Mouse (Mus musculus): Measurements from ENCODE around the gene Rreb1. TPM values are rescaled to one million over a fixed set of nuclear protein-coding genes. Genes with fewer than 3 reads are reported as not detected.
"Not testable (repeated sequence)": the region's sequence is repeated elsewhere in the genome, so short reads cannot be mapped to it uniquely, and the experiment has no call there.

Rreb1 gene
- polyA plus RNA-seq, 1 experiment from 2014 or later, result 13.0 TPM

- H3K9ac ChIP-seq (ENCODE audit: low read length), result peak overlapping the region; percentile 94
- ATAC-seq (replicated peaks; ENCODE audit: extremely low read depth, insufficient read depth, low FRiP score), result no peak
- 15% methylated on average over 13 of the region's 13 CpGs for WGBS
- peak overlapping the region; percentile 93 for H3K4me2 ChIP-seq (ENCODE audit: low read depth, low read length)
- H3K27me3 ChIP-seq (ENCODE audit: control insufficient read depth, insufficient read depth, low read length), result no peaks in the 10 kb centered on the region
- H3K27ac ChIP-seq (ENCODE audit: low read length), result peak overlapping the region; percentile 97
- H3K4me1 ChIP-seq (ENCODE audit: control insufficient read depth, insufficient read depth, low read length), result peaks cover 44% of the 10 kb centered on the region
- H3K9me3 ChIP-seq (replicated peaks; ENCODE audit: control insufficient read depth, low read length), result no peaks in the 10 kb centered on the region
- H3K36me3 ChIP-seq (ENCODE audit: control insufficient read depth, insufficient read depth), result no peaks in the 10 kb centered on the region
- peak overlapping the region; percentile 92 for H3K4me3 ChIP-seq (ENCODE audit: low read length)
Observed at GRCm38 (mm10) chr13:37827996-37828579, 49.9 kb downstream of the Rreb1 start.

DNA sequence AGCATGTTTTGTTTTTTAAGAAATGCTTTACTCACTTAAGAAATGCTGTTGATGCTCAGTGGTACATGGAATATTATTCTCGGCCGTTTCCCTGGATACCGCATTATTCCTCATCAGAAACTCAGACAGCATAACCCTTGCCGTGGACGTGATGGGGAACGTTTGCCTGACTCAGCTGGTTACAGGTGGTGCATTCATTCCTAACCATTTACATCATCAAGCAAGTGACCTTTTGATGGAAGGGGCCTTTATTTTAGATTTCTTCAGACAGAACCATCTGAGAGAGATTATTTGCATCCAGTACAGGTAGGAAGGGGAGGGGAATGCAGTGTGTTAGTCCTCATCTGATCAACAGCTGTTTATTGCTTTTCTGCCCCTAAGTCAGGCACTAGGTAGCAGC, 50.7 kb downstream of the Rreb1 start:
- Histone ChIP-seq H3K4me2 (ENCODE audit: low read depth, low read length) (peak overlapping the region; percentile 93), H3K9ac (ENCODE audit: low read length) (no peak overlapping the region), H3K9me3 (replicated peaks; ENCODE audit: control insufficient read depth, low read length) (no peaks in the 10 kb centered on the region), H3K36me3 (ENCODE audit: control insufficient read depth, insufficient read depth) (no peaks in the 10 kb centered on the region), H3K27me3 (ENCODE audit: control insufficient read depth, insufficient read depth, low read length) (no peaks in the 10 kb centered on the region), H3K4me3 (ENCODE audit: low read length) (no peak overlapping the region), H3K27ac (ENCODE audit: low read length) (no peak overlapping the region), H3K4me1 (ENCODE audit: control insufficient read depth, insufficient read depth, low read length) (peaks cover 52% of the 10 kb centered on the region)
- 41% methylated on average over 6 of the region's 6 CpGs for WGBS
- ATAC-seq (replicated peaks; ENCODE audit: extremely low read depth, insufficient read depth, low FRiP score), result no peak

DNA sequence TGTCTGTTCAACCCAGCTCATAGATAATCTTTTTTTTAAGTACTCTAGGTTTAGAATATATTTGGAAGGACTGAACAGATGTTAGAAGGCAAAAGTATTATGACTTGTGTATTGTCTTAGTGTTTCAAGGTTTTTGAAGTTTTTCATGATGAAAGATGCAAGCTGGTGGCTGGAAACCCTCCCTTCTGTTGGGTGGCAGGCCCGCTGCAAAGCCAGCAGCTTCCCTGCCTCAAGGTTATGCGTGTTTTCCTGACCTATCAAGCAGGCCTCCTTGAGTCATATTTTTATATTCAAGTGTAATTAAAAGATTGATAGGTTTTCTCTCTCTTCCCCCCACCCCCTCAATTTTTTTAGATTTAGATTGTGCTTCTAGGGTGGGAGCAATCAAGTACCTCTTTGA, 52.1 kb downstream of the Rreb1 start:
- Histone ChIP-seq H3K4me2 (ENCODE audit: low read depth, low read length) (no peak overlapping the region), H3K27me3 (ENCODE audit: control insufficient read depth, insufficient read depth, low read length) (no peaks in the 10 kb centered on the region), H3K4me3 (ENCODE audit: low read length) (no peak overlapping the region), H3K9ac (ENCODE audit: low read length) (peak overlapping the region; percentile 3; the same call in 1 of the 2 replicates), H3K27ac (ENCODE audit: low read length) (no peak overlapping the region), H3K4me1 (ENCODE audit: control insufficient read depth, insufficient read depth, low read length) (peaks cover 55% of the 10 kb centered on the region), H3K9me3 (replicated peaks; ENCODE audit: control insufficient read depth, low read length) (no peaks in the 10 kb centered on the region), H3K36me3 (ENCODE audit: control insufficient read depth, insufficient read depth) (no peaks in the 10 kb centered on the region)
- WGBS, result 73% methylated on average over 2 of the region's 2 CpGs
- ATAC-seq (replicated peaks; ENCODE audit: extremely low read depth, insufficient read depth, low FRiP score), result no peak

DNA sequence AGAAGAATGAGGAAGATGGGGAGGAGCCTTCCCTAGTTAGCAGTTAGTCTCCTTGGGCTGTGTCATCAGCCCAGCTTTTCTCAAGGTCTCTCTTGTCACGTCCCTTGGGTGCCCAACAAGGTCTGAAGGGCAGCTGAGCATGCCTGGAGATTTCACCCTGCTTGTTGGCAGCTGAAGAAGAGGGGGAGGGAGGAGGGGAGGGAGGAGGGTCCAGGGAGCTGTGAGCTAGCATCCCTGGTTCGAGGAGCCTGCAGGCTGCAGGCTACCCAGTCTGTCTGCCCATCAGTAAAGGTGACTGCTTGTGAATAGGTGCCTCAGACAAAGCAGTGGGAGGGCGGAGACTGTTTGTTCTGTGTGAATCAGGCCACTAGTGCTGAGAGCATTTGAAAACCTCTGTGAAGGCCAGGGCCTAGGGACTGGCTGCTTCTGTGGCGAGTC, 52.7 kb downstream of the Rreb1 start:
- H3K9me3 ChIP-seq (replicated peaks; ENCODE audit: control insufficient read depth, low read length), result no peaks in the 10 kb centered on the region
- peak overlapping the region; percentile 6 for H3K27ac ChIP-seq (ENCODE audit: low read length)
- no peak overlapping the region for H3K4me2 ChIP-seq (ENCODE audit: low read depth, low read length)
- H3K36me3 ChIP-seq (ENCODE audit: control insufficient read depth, insufficient read depth), result no peaks in the 10 kb centered on the region
- peaks cover 55% of the 10 kb centered on the region for H3K4me1 ChIP-seq (ENCODE audit: control insufficient read depth, insufficient read depth, low read length)
- H3K9ac ChIP-seq (ENCODE audit: low read length), result peak overlapping the region; percentile 3; the same call in 1 of the 2 replicates
- 40% methylated on average over 4 of the region's 4 CpGs for WGBS
- no peak overlapping the region for H3K4me3 ChIP-seq (ENCODE audit: low read length)
- H3K27me3 ChIP-seq (ENCODE audit: control insufficient read depth, insufficient read depth, low read length), result no peaks in the 10 kb centered on the region
- no peak for ATAC-seq (replicated peaks; ENCODE audit: extremely low read depth, insufficient read depth, low FRiP score)

GRCm38 (mm10) chr13:37832481-37832880, 54.3 kb downstream of the Rreb1 start:
- Histone ChIP-seq H3K27ac (ENCODE audit: low read length) (no peak overlapping the region; the same call in 1 of the 2 replicates), H3K4me3 (ENCODE audit: low read length) (no peak overlapping the region), H3K4me1 (ENCODE audit: control insufficient read depth, insufficient read depth, low read length) (peaks cover 55% of the 10 kb centered on the region), H3K27me3 (ENCODE audit: control insufficient read depth, insufficient read depth, low read length) (no peaks in the 10 kb centered on the region), H3K9ac (ENCODE audit: low read length) (no peak overlapping the region), H3K36me3 (ENCODE audit: control insufficient read depth, insufficient read depth) (no peaks in the 10 kb centered on the region), H3K9me3 (replicated peaks; ENCODE audit: control insufficient read depth, low read length) (no peaks in the 10 kb centered on the region), H3K4me2 (ENCODE audit: low read depth, low read length) (no peak overlapping the region)
- WGBS, result 47% methylated on average over 5 of the region's 5 CpGs
- no peak for ATAC-seq (replicated peaks; ENCODE audit: extremely low read depth, insufficient read depth, low FRiP score)

DNA sequence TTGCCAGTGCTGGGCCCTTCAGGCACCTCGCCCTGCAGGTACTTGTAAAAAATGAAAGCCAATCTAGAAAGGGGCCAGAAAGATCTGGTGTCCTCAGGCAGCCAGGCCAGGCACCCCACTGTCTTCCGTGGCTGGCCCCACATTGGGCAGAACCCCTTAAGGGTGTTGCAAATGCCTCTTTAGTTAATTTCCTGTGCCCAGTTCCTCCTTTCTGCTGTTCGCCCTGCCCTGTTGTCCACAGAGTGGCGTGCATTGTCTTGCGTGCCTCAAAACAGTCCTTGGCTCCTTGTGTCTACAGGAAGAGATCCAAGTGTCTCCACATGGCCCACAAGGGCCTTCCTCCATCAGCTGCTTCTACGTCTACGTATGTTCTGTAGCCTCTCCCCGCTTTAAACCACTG, 55.3 kb downstream of the Rreb1 start:
- H3K9ac ChIP-seq (ENCODE audit: low read length), result no peak overlapping the region; the same call in 1 of the 2 replicates
- H3K9me3 ChIP-seq (replicated peaks; ENCODE audit: control insufficient read depth, low read length), result no peaks in the 10 kb centered on the region
- no peaks in the 10 kb centered on the region for H3K36me3 ChIP-seq (ENCODE audit: control insufficient read depth, insufficient read depth)
- H3K4me2 ChIP-seq (ENCODE audit: low read depth, low read length), result no peak overlapping the region
- H3K4me1 ChIP-seq (ENCODE audit: control insufficient read depth, insufficient read depth, low read length), result peaks cover 50% of the 10 kb centered on the region
- ATAC-seq (replicated peaks; ENCODE audit: extremely low read depth, insufficient read depth, low FRiP score), result no peak
- peak overlapping the region; percentile 48 for H3K27ac ChIP-seq (ENCODE audit: low read length)
- 80% methylated on average over 8 of the region's 8 CpGs for WGBS
- no peak overlapping the region for H3K4me3 ChIP-seq (ENCODE audit: low read length)
- H3K27me3 ChIP-seq (ENCODE audit: control insufficient read depth, insufficient read depth, low read length), result no peaks in the 10 kb centered on the region

- no peaks in the 10 kb centered on the region for H3K9me3 ChIP-seq (replicated peaks; ENCODE audit: control insufficient read depth, low read length)
- no peak overlapping the region for H3K27ac ChIP-seq (ENCODE audit: low read length)
- no peak overlapping the region for H3K9ac ChIP-seq (ENCODE audit: low read length)
- H3K4me2 ChIP-seq (ENCODE audit: low read depth, low read length), result no peak overlapping the region
- H3K27me3 ChIP-seq (ENCODE audit: control insufficient read depth, insufficient read depth, low read length), result no peaks in the 10 kb centered on the region
- no peaks in the 10 kb centered on the region for H3K36me3 ChIP-seq (ENCODE audit: control insufficient read depth, insufficient read depth)
- H3K4me3 ChIP-seq (ENCODE audit: low read length), result no peak overlapping the region
- H3K4me1 ChIP-seq (ENCODE audit: control insufficient read depth, insufficient read depth, low read length), result peaks cover 38% of the 10 kb centered on the region
- 63% methylated on average over 1 of the region's 1 CpGs for WGBS
- no peak for ATAC-seq (replicated peaks; ENCODE audit: extremely low read depth, insufficient read depth, low FRiP score)
Observed at GRCm38 (mm10) chr13:37835296-37835695, 57.1 kb downstream of the Rreb1 start.

DNA sequence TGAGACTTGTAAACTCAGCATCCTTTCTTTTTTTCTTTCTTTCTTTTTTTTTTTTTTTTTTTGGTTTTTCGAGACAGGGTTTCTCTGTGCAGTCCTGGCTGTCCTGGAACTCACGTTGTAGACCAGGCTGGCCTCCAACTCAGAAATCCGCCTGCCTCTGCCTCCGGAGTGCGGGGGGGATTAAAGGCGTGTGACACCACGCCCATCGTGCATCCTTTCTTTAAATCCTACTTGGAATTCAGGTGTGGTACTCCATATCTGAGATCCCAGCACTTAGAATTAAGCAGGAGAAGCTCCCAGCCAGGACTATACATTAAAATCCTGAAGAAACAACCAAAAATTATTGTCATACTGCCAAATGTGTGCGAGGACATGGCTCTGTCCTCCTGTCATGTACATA, 57.6 kb downstream of the Rreb1 start:
- not testable (repeated sequence) for H3K4me2 ChIP-seq (ENCODE audit: low read depth, low read length); ATAC-seq (replicated peaks; ENCODE audit: extremely low read depth, insufficient read depth, low FRiP score); H3K9ac ChIP-seq (ENCODE audit: low read length); H3K4me3 ChIP-seq (ENCODE audit: low read length); H3K27me3 ChIP-seq (ENCODE audit: control insufficient read depth, insufficient read depth, low read length); H3K9me3 ChIP-seq (replicated peaks; ENCODE audit: control insufficient read depth, low read length); H3K27ac ChIP-seq (ENCODE audit: low read length); H3K36me3 ChIP-seq (ENCODE audit: control insufficient read depth, insufficient read depth)
- peaks cover 32% of the 10 kb centered on the region for H3K4me1 ChIP-seq (ENCODE audit: control insufficient read depth, insufficient read depth, low read length)
- WGBS, result 85% methylated on average over 9 of the region's 9 CpGs

DNA sequence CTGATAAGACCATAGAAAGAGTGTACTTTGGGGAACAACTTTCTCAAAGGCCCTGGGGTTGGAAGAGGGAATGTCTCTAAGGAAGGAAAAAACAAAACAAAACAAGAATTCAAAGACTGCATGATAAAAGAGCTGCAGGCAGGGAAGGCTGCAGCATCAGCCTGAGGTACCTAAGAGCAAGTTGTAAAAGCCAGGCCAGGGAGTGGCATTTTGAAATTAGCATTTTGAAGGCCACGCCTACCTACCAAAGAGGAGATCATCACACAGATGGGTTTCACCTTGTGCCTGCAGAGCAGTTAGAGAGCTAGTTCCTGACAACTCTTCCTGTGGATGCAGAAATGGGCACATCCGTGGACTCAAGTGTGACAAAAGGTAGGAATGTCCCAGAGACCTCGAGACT, 59.2 kb downstream of the Rreb1 start:
- ATAC-seq (replicated peaks; ENCODE audit: extremely low read depth, insufficient read depth, low FRiP score), result no peak
- H3K9ac ChIP-seq (ENCODE audit: low read length), result no peak overlapping the region
- no peak overlapping the region for H3K4me3 ChIP-seq (ENCODE audit: low read length)
- no peaks in the 10 kb centered on the region for H3K27me3 ChIP-seq (ENCODE audit: control insufficient read depth, insufficient read depth, low read length)
- H3K36me3 ChIP-seq (ENCODE audit: control insufficient read depth, insufficient read depth), result no peaks in the 10 kb centered on the region
- no peak overlapping the region for H3K4me2 ChIP-seq (ENCODE audit: low read depth, low read length)
- H3K4me1 ChIP-seq (ENCODE audit: control insufficient read depth, insufficient read depth, low read length), result peaks cover 18% of the 10 kb centered on the region
- H3K9me3 ChIP-seq (replicated peaks; ENCODE audit: control insufficient read depth, low read length), result no peaks in the 10 kb centered on the region
- 66% methylated on average over 3 of the region's 3 CpGs for WGBS
- no peak overlapping the region for H3K27ac ChIP-seq (ENCODE audit: low read length)

Measured in heart, embryonic 16.5 days (tissue).